In genomic region chr17:30045181-30045580, GRCm38 (mm10) we compare ENCODE assay signal across 22 mouse cellular contexts. TPM values are rescaled to one million over a fixed set of nuclear protein-coding genes. Genes with fewer than 3 reads are reported as not detected.
A peak's percentile ranks its signal among the peaks of the same experiment; 100 is the strongest.
DNase-seq lines count a peak whose midpoint lies in the region; ATAC-seq and TF ChIP-seq lines count a peak whose summit lies in the region.
"Had no signal": no experiment of that assay in that cellular context is flagged by ENCODE, and none has a peak within 500 bp of the region (broad histone marks: within the 10 kb centered on the region; RNA-seq: fewer than 3 reads in every experiment).

No protein-coding gene starts in this region.

- no peak overlapping the region for H3K9ac ChIP-seq in heart, postnatal 0 days (replicated peaks; ENCODE audit: low read depth, low read length)
- H3K9ac ChIP-seq in midbrain, embryonic 16.5 days (ENCODE audit: low read depth, low read length) = no peak overlapping the region
- H3K9ac ChIP-seq in liver, embryonic 11.5 days (ENCODE audit: low read depth, low read length) = no peak overlapping the region
- no peak overlapping the region for H3K9ac ChIP-seq in forebrain, embryonic 16.5 days (replicated peaks; ENCODE audit: low read depth, low read length)
- H3K9ac ChIP-seq: embryonic facial prominence, embryonic 13.5 days; forebrain, embryonic 15.5 days; intestine, embryonic 15.5 days; kidney, embryonic 15.5 days; liver, embryonic 12.5 days; neural tube, embryonic 12.5 days had no signal

- H3K4me1 ChIP-seq in heart, postnatal 0 days (ENCODE audit: control insufficient read depth, insufficient read depth) = peaks cover 18% of the 10 kb centered on the region
- H3K4me1 ChIP-seq in midbrain, embryonic 16.5 days (ENCODE audit: control insufficient read depth, insufficient read depth, low read length) = peaks cover 6% of the 10 kb centered on the region
- H3K4me1 ChIP-seq in midbrain, embryonic 10.5 days = no peaks in the 10 kb centered on the region
- peaks cover 9% of the 10 kb centered on the region; the same call in 1 of the 2 replicates for H3K4me1 ChIP-seq in liver, embryonic 11.5 days (replicated peaks; ENCODE audit: control insufficient read depth, insufficient read depth, low read length)
- peaks cover 6% of the 10 kb centered on the region for H3K4me1 ChIP-seq in forebrain, embryonic 16.5 days (replicated peaks; ENCODE audit: control insufficient read depth, insufficient read depth, low read length)

- TF ChIP-seq EP300 in heart, postnatal 0 days (IDR thresholded peaks at IDR 0.05; ENCODE audit: low read depth) = no peak

- no peaks in the 10 kb centered on the region for H3K9me3 ChIP-seq in heart, postnatal 0 days (replicated peaks; ENCODE audit: control insufficient read depth, low read length)
- H3K9me3 ChIP-seq in midbrain, embryonic 16.5 days (replicated peaks; ENCODE audit: control insufficient read depth, low read length, poor library complexity, severe bottlenecking) = no peaks in the 10 kb centered on the region
- no peaks in the 10 kb centered on the region for H3K9me3 ChIP-seq in midbrain, embryonic 10.5 days (replicated peaks)
- H3K9me3 ChIP-seq in liver, embryonic 11.5 days (ENCODE audit: control insufficient read depth, low read length) = no peaks in the 10 kb centered on the region
- H3K9me3 ChIP-seq in forebrain, embryonic 16.5 days (ENCODE audit: control insufficient read depth, low read length) = no peaks in the 10 kb centered on the region
- H3K9me3 ChIP-seq: embryonic facial prominence, embryonic 13.5 days; forebrain, embryonic 15.5 days; G1E; intestine, embryonic 15.5 days; kidney, embryonic 15.5 days; liver, embryonic 12.5 days; neural tube, embryonic 12.5 days had no signal

- intact Hi-C loops in heart, postnatal 36 days (cut with DNase I) = no loop called here

- no peak overlapping the region for H3K4me3 ChIP-seq in heart, postnatal 0 days (ENCODE audit: low read depth, low read length)
- no peak overlapping the region for H3K4me3 ChIP-seq in layer of hippocampus, adult 2 months
- no peak overlapping the region for H3K4me3 ChIP-seq in midbrain, embryonic 16.5 days (ENCODE audit: low read depth, low read length)
- no peak overlapping the region for H3K4me3 ChIP-seq in midbrain, embryonic 10.5 days
- no peak overlapping the region for H3K4me3 ChIP-seq in liver, embryonic 11.5 days (ENCODE audit: low read depth, low read length)
- no peak overlapping the region for H3K4me3 ChIP-seq in forebrain, embryonic 16.5 days (replicated peaks; ENCODE audit: low read length)
- H3K4me3 ChIP-seq: embryonic facial prominence, embryonic 13.5 days; forebrain, embryonic 15.5 days; intestine, embryonic 15.5 days; kidney, embryonic 15.5 days; liver, embryonic 12.5 days; neural tube, embryonic 12.5 days had no signal

- 78% methylated on average over 2 of the region's 2 CpGs for WGBS in heart, postnatal 0 days
- WGBS in midbrain, embryonic 16.5 days = 53% methylated on average over 2 of the region's 2 CpGs
- 93% methylated on average over 2 of the region's 2 CpGs for WGBS in midbrain, embryonic 10.5 days
- WGBS in liver, embryonic 11.5 days = 90% methylated on average over 2 of the region's 2 CpGs
- WGBS in forebrain, embryonic 16.5 days = 35% methylated on average over 2 of the region's 2 CpGs

- peak overlapping the region; percentile 25; the same call in 1 of the 2 replicates for H3K27ac ChIP-seq in heart, postnatal 0 days (ENCODE audit: low read depth)
- H3K27ac ChIP-seq in layer of hippocampus, adult 2 months = peak overlapping the region; percentile 14; the same call in 1 of the 2 replicates
- H3K27ac ChIP-seq in midbrain, embryonic 16.5 days (ENCODE audit: low read length) = peak overlapping the region; percentile 26; the same call in 1 of the 2 replicates
- H3K27ac ChIP-seq in midbrain, embryonic 10.5 days (replicated peaks) = no peak overlapping the region
- no peak overlapping the region for H3K27ac ChIP-seq in liver, embryonic 11.5 days (ENCODE audit: low read depth, low read length)
- no peak overlapping the region for H3K27ac ChIP-seq in forebrain, embryonic 16.5 days (ENCODE audit: low read length)
- H3K27ac ChIP-seq: embryonic facial prominence, embryonic 13.5 days; forebrain, embryonic 15.5 days; intestine, embryonic 15.5 days; kidney, embryonic 15.5 days; liver, embryonic 12.5 days; neural tube, embryonic 12.5 days had no signal

- no peak for DNase-seq in heart, postnatal 0 days (ENCODE audit: low spot score)
- DNase-seq in heart, postnatal 36 days = no peak
- DNase-seq in layer of hippocampus, adult 2 months (ENCODE audit: low spot score in 2 of 2) = no peak
- no peak for DNase-seq in layer of hippocampus, postnatal 14 days (ENCODE audit: low spot score in 2 of 2)
- DNase-seq in midbrain, embryonic 10.5 days (ENCODE audit: low spot score) = no peak
- no peak for DNase-seq in liver, embryonic 11.5 days (ENCODE audit: low spot score)
- DNase-seq: adrenal gland, postnatal 36 days; cerebellum, adult 11-12 months; cerebellum, postnatal 14 days; layer of hippocampus, postnatal 36 days; lung, postnatal 10 days; right cerebral cortex, adult 18-20 months had no signal

- H3K36me3 ChIP-seq in heart, postnatal 0 days (replicated peaks; ENCODE audit: control insufficient read depth, insufficient read depth, low read length) = no peaks in the 10 kb centered on the region
- H3K36me3 ChIP-seq in midbrain, embryonic 16.5 days (ENCODE audit: control insufficient read depth, insufficient read depth, low read length) = no peaks in the 10 kb centered on the region
- H3K36me3 ChIP-seq in midbrain, embryonic 10.5 days = no peaks in the 10 kb centered on the region
- H3K36me3 ChIP-seq in liver, embryonic 11.5 days (ENCODE audit: control insufficient read depth, insufficient read depth, low read length) = no peaks in the 10 kb centered on the region
- no peaks in the 10 kb centered on the region for H3K36me3 ChIP-seq in forebrain, embryonic 16.5 days (ENCODE audit: control insufficient read depth, insufficient read depth)
- H3K36me3 ChIP-seq: embryonic facial prominence, embryonic 13.5 days; forebrain, embryonic 15.5 days; G1E; intestine, embryonic 15.5 days; kidney, embryonic 15.5 days; liver, embryonic 12.5 days; neural tube, embryonic 12.5 days had no signal

- no peak overlapping the region for H3K4me2 ChIP-seq in heart, postnatal 0 days (ENCODE audit: low read depth, low read length)
- no peak overlapping the region for H3K4me2 ChIP-seq in midbrain, embryonic 16.5 days (ENCODE audit: low read length)
- H3K4me2 ChIP-seq in liver, embryonic 11.5 days = no peak overlapping the region
- no peak overlapping the region for H3K4me2 ChIP-seq in forebrain, embryonic 16.5 days (ENCODE audit: low read length)
- H3K4me2 ChIP-seq: embryonic facial prominence, embryonic 13.5 days; forebrain, embryonic 15.5 days; heart, embryonic 11.5 days; intestine, embryonic 15.5 days; kidney, embryonic 15.5 days; liver, embryonic 12.5 days; neural tube, embryonic 12.5 days had no signal

- no peak for TF ChIP-seq CTCF in heart, postnatal 0 days (IDR thresholded peaks at IDR 0.05; ENCODE audit: low read depth)
- TF ChIP-seq CTCF in layer of hippocampus, adult 2 months (conservative IDR thresholded peaks at IDR 0.05) = no peak

- no peaks in the 10 kb centered on the region for H3K27me3 ChIP-seq in heart, postnatal 0 days (ENCODE audit: control insufficient read depth, insufficient read depth, low read length)
- H3K27me3 ChIP-seq in midbrain, embryonic 16.5 days (ENCODE audit: control insufficient read depth, insufficient read depth, low read depth, low read length) = no peaks in the 10 kb centered on the region
- no peaks in the 10 kb centered on the region for H3K27me3 ChIP-seq in midbrain, embryonic 10.5 days (ENCODE audit: low read depth, poor library complexity, severe bottlenecking)
- H3K27me3 ChIP-seq in liver, embryonic 11.5 days (replicated peaks; ENCODE audit: control insufficient read depth, insufficient read depth, low read length) = no peaks in the 10 kb centered on the region
- H3K27me3 ChIP-seq in forebrain, embryonic 16.5 days (replicated peaks; ENCODE audit: control insufficient read depth, insufficient read depth, low read length) = no peaks in the 10 kb centered on the region
- H3K27me3 ChIP-seq: embryonic facial prominence, embryonic 13.5 days; forebrain, embryonic 15.5 days; intestine, embryonic 15.5 days; kidney, embryonic 15.5 days; liver, embryonic 12.5 days; neural tube, embryonic 12.5 days had no signal

- ATAC-seq in heart, postnatal 0 days (ENCODE audit: insufficient read depth, low read depth) = no peak
- no peak for ATAC-seq in midbrain, embryonic 16.5 days
- ATAC-seq in liver, embryonic 11.5 days (replicated peaks; ENCODE audit: low FRiP score) = no peak
- ATAC-seq in forebrain, embryonic 16.5 days = no peak
- ATAC-seq: forebrain, embryonic 15.5 days; intestine, embryonic 15.5 days; liver, embryonic 12.5 days had no signal

RNA-seq across cellular contexts. Expression of gene Zfand3, which starts 40.6 kb away (rescaled TPM):
- 77.7 and 131 TPM in 2 replicates for total RNA-seq in heart, postnatal 0 days (2014; rRNA removed; ENCODE audit: low replicate concordance)
- 49.0 and 53.2 TPM in 2 replicates for polyA plus RNA-seq in heart, postnatal 0 days (2015; fragmentation: Nextera tagmentation; extraction: Ambion mirVana)
- total RNA-seq in heart, postnatal 36 days (2021) = 100 to 1,000 TPM; 134 to 142 TPM
- 100 to 1,000 TPM; 112 to 118 TPM for total RNA-seq in layer of hippocampus, adult 2 months (2021)
- total RNA-seq in layer of hippocampus, postnatal 14 days (2021) = 100 to 1,000 TPM; 117 to 122 TPM
- polyA plus RNA-seq in midbrain, embryonic 16.5 days (2015; fragmentation: Nextera tagmentation; extraction: Ambion mirVana) = 48.7 and 51.5 TPM in 2 replicates
- 68.1 and 80.5 TPM in 2 replicates for polyA plus RNA-seq in midbrain, embryonic 10.5 days (2016; fragmentation: Nextera tagmentation; extraction: Ambion mirVana)
- polyA plus RNA-seq in liver, embryonic 11.5 days (2014; fragmentation: Nextera tagmentation; extraction: Ambion mirVana) = 24.2 and 24.4 TPM in 2 replicates
- polyA plus RNA-seq in forebrain, embryonic 16.5 days (2015; fragmentation: Nextera tagmentation; extraction: Ambion mirVana) = 57.0 and 58.4 TPM in 2 replicates

Comparison
In these comparisons a context has a peak if more than half of its experiments do, and no peak if none do; other contexts are left out.
1. H3K27ac ChIP-seq: peak in heart, postnatal 0 days (single experiment), layer of hippocampus, adult 2 months (single experiment) and midbrain, embryonic 16.5 days (single experiment); none in midbrain, embryonic 10.5 days (single experiment), liver, embryonic 11.5 days (single experiment) and forebrain, embryonic 16.5 days (single experiment).